Mouse (Mus musculus): ENCODE measurements around the gene Scd2. TPM values are rescaled to one million over a fixed set of nuclear protein-coding genes. Genes with fewer than 3 reads are reported as not detected.

Gene Scd2
- polyA plus RNA-seq, 2 experiments, result 80.4 to 84.0 TPM

GRCm38 (mm10) chr19:44332326-44332725 is 38.9 kb downstream of the Scd2 start:
- 51% methylated on average over 8 of the region's 8 CpGs for WGBS (ENCODE audit: insufficient replicate concordance)
- Histone ChIP-seq H3K27ac (no peak overlapping the region), H3K36me3 (replicated peaks; ENCODE audit: control insufficient read depth, insufficient read depth, low read depth) (no peaks in the 10 kb centered on the region), H3K4me2 (ENCODE audit: low read depth) (no peak overlapping the region), H3K9me3 (ENCODE audit: control insufficient read depth, low read length) (no peaks in the 10 kb centered on the region), H3K27me3 (ENCODE audit: control insufficient read depth, insufficient read depth, low read length) (no peaks in the 10 kb centered on the region), H3K4me3 (ENCODE audit: insufficient read depth in 1 of 2, low read depth in 2 of 2, low read length in 2 of 2) (no peak overlapping the region), H3K9ac (replicated peaks) (no peak overlapping the region), H3K4me1 (replicated peaks; ENCODE audit: control insufficient read depth in 2 of 2, insufficient read depth in 2 of 2, low read length in 1 of 2) (no peaks in the 10 kb centered on the region)
- DNase-seq (ENCODE audit: low read depth in 3 of 3, low spot score in 3 of 3) (no peak), ATAC-seq (ENCODE audit: insufficient read depth) (no peak)
- TF ChIP-seq EP300 (IDR thresholded peaks at IDR 0.05; ENCODE audit: low read depth), result no peak
- TF ChIP-seq CTCF (IDR thresholded peaks at IDR 0.05; ENCODE audit: low read depth), result no peak

GRCm38 (mm10) chr19:44332833-44333623 is 39.6 kb downstream of the Scd2 start, which contains the start of gene Scd4:
Gene Scd4 (plus strand): TSS chr19:44333092.
- no peaks in the 10 kb centered on the region for H3K27me3 ChIP-seq (ENCODE audit: control insufficient read depth, insufficient read depth, low read length)
- H3K4me3 ChIP-seq (ENCODE audit: insufficient read depth in 1 of 2, low read depth in 2 of 2, low read length in 2 of 2), result no peak within 1 kb of the TSS
- H3K27ac ChIP-seq, result no peak within 1 kb of the TSS
- H3K9ac ChIP-seq (replicated peaks), result no peak within 1 kb of the TSS
- ATAC-seq (ENCODE audit: insufficient read depth) (no peak), DNase-seq (ENCODE audit: low read depth in 3 of 3, low spot score in 3 of 3) (no peak)
- TF ChIP-seq EP300 (IDR thresholded peaks at IDR 0.05; ENCODE audit: low read depth), result no peak
- TF ChIP-seq CTCF (IDR thresholded peaks at IDR 0.05; ENCODE audit: low read depth), result no peak
- H3K4me2 ChIP-seq (ENCODE audit: low read depth), result no peak within 1 kb of the TSS
- 70% methylated on average over 10 of the region's 10 CpGs for WGBS (ENCODE audit: insufficient replicate concordance)
- H3K4me1 ChIP-seq (replicated peaks; ENCODE audit: control insufficient read depth in 2 of 2, insufficient read depth in 2 of 2, low read length in 1 of 2), result no peaks in the 10 kb centered on the region
- no peaks in the 10 kb centered on the region for H3K36me3 ChIP-seq (replicated peaks; ENCODE audit: control insufficient read depth, insufficient read depth, low read depth)
- no peaks in the 10 kb centered on the region for H3K9me3 ChIP-seq (ENCODE audit: control insufficient read depth, low read length)

- Histone ChIP-seq H3K4me2 (ENCODE audit: low read depth) (no peak overlapping the region), H3K36me3 (replicated peaks; ENCODE audit: control insufficient read depth, insufficient read depth, low read depth) (no peaks in the 10 kb centered on the region), H3K27me3 (ENCODE audit: control insufficient read depth, insufficient read depth, low read length) (no peaks in the 10 kb centered on the region), H3K9ac (replicated peaks) (no peak overlapping the region), H3K4me3 (ENCODE audit: insufficient read depth in 1 of 2, low read depth in 2 of 2, low read length in 2 of 2) (no peak overlapping the region), H3K9me3 (ENCODE audit: control insufficient read depth, low read length) (no peaks in the 10 kb centered on the region), H3K27ac (no peak overlapping the region), H3K4me1 (replicated peaks; ENCODE audit: control insufficient read depth in 2 of 2, insufficient read depth in 2 of 2, low read length in 1 of 2) (no peaks in the 10 kb centered on the region)
- no peak for TF ChIP-seq EP300 (IDR thresholded peaks at IDR 0.05; ENCODE audit: low read depth)
- TF ChIP-seq CTCF (IDR thresholded peaks at IDR 0.05; ENCODE audit: low read depth), result no peak
- 66% methylated on average over 9 of the region's 9 CpGs for WGBS (ENCODE audit: insufficient replicate concordance)
- ATAC-seq (ENCODE audit: insufficient read depth) (no peak), DNase-seq (ENCODE audit: low read depth in 3 of 3, low spot score in 3 of 3) (no peak)
Observed at GRCm38 (mm10) chr19:44333991-44334390, 40.5 kb downstream of the Scd2 start.

- Histone ChIP-seq H3K4me3 (ENCODE audit: insufficient read depth in 1 of 2, low read depth in 2 of 2, low read length in 2 of 2) (no peak overlapping the region), H3K27ac (no peak overlapping the region), H3K9ac (replicated peaks) (no peak overlapping the region), H3K4me1 (replicated peaks; ENCODE audit: control insufficient read depth in 2 of 2, insufficient read depth in 2 of 2, low read length in 1 of 2) (no peaks in the 10 kb centered on the region), H3K27me3 (ENCODE audit: control insufficient read depth, insufficient read depth, low read length) (no peaks in the 10 kb centered on the region), H3K9me3 (ENCODE audit: control insufficient read depth, low read length) (no peaks in the 10 kb centered on the region), H3K36me3 (replicated peaks; ENCODE audit: control insufficient read depth, insufficient read depth, low read depth) (no peaks in the 10 kb centered on the region), H3K4me2 (ENCODE audit: low read depth) (no peak overlapping the region)
- TF ChIP-seq EP300 (IDR thresholded peaks at IDR 0.05; ENCODE audit: low read depth), result no peak
- TF ChIP-seq CTCF (IDR thresholded peaks at IDR 0.05; ENCODE audit: low read depth), result no peak
- no peak for ATAC-seq (ENCODE audit: insufficient read depth)
- DNase-seq (ENCODE audit: low read depth in 3 of 3, low spot score in 3 of 3), result no peak
- 60% methylated on average over 6 of the region's 6 CpGs for WGBS (ENCODE audit: insufficient replicate concordance)
Observed at GRCm38 (mm10) chr19:44335876-44336662, 42.6 kb downstream of the Scd2 start.

GRCm38 (mm10) chr19:44349689-44350088 is 56.2 kb downstream of the Scd2 start:
- ATAC-seq (ENCODE audit: insufficient read depth) (no peak), DNase-seq (ENCODE audit: low read depth in 3 of 3, low spot score in 3 of 3) (no peak)
- Histone ChIP-seq H3K36me3 (replicated peaks; ENCODE audit: control insufficient read depth, insufficient read depth, low read depth) (no peaks in the 10 kb centered on the region), H3K9ac (replicated peaks) (no peak overlapping the region), H3K27ac (no peak overlapping the region), H3K4me3 (ENCODE audit: insufficient read depth in 1 of 2, low read depth in 2 of 2, low read length in 2 of 2) (no peak overlapping the region), H3K4me1 (replicated peaks; ENCODE audit: control insufficient read depth in 2 of 2, insufficient read depth in 2 of 2, low read length in 1 of 2) (no peaks in the 10 kb centered on the region), H3K9me3 (ENCODE audit: control insufficient read depth, low read length) (no peaks in the 10 kb centered on the region), H3K27me3 (ENCODE audit: control insufficient read depth, insufficient read depth, low read length) (no peaks in the 10 kb centered on the region), H3K4me2 (ENCODE audit: low read depth) (no peak overlapping the region)
- WGBS (ENCODE audit: insufficient replicate concordance), result 64% methylated on average over 8 of the region's 8 CpGs
- TF ChIP-seq EP300 (IDR thresholded peaks at IDR 0.05; ENCODE audit: low read depth) (no peak), CTCF (IDR thresholded peaks at IDR 0.05; ENCODE audit: low read depth) (no peak)

Data from liver, embryonic 14.5 days (tissue).